Mouse (Mus musculus) limb, embryonic 11.5 days (tissue): ENCODE results near the gene Chst14. TPM values are rescaled to one million over a fixed set of nuclear protein-coding genes. Genes with fewer than 3 reads are reported as not detected.

Experiments used
- ATAC-seq: fragments of 200-750 bp; cut with Nextera tagmentation; 2 replicates; pipeline ENCODE4 v1.8.0; 2017; ENCODE audit warnings: low read depth; ENCODE audit not compliant: insufficient number of reproducible peaks, low FRiP score, low TSS enrichment
- DNase-seq: peaks from one replicate; pipeline ENCODE4 v3.0.0-alpha.2; 2015; ENCODE audit warnings: low spot score
- H3K27ac ChIP-seq: fragments of 300-500 bp; sonication (generic); replicated peaks from 2 replicates; pipeline ENCODE4 v1.5.1; 2014; ENCODE audit warnings: low read depth, mild to moderate bottlenecking, low read length
- H3K27me3 ChIP-seq: fragments of 300-500 bp; sonication (generic); 2 replicates; pipeline ENCODE4 v1.6.1; 2014; ENCODE audit warnings: mild to moderate bottlenecking, low read length, mixed read lengths; ENCODE audit not compliant: control insufficient read depth, insufficient read depth
- H3K36me3 ChIP-seq: fragments of 300-500 bp; sonication (generic); 2 replicates; pipeline ENCODE4 v1.6.1; 2014; ENCODE audit warnings: mild to moderate bottlenecking, low read length, moderate library complexity, mixed read lengths; ENCODE audit not compliant: control insufficient read depth, insufficient read depth
- H3K4me1 ChIP-seq: fragments of 300-500 bp; sonication (generic); 2 replicates; pipeline ENCODE4 v1.6.1; 2014; ENCODE audit warnings: low read length, mixed read lengths; ENCODE audit not compliant: control insufficient read depth, insufficient read depth
- H3K4me2 ChIP-seq: fragments of 300-500 bp; sonication (generic); 2 replicates; pipeline ENCODE4 v1.6.1; 2014; ENCODE audit warnings: low read depth, mild to moderate bottlenecking, moderate library complexity; ENCODE audit not compliant: severe bottlenecking
- H3K4me3 ChIP-seq: fragments of 300-500 bp; sonication (generic); 2 replicates; pipeline ENCODE4 v1.5.1; 2014; ENCODE audit warnings: low read depth, low read length
- H3K9ac ChIP-seq: fragments of 300-500 bp; sonication (generic); 2 replicates; pipeline ENCODE4 v1.6.1; 2014; ENCODE audit warnings: mild to moderate bottlenecking, low read length
- H3K9me3 ChIP-seq: fragments of 300-500 bp; sonication (generic); 2 replicates; pipeline ENCODE4 v1.6.1; 2016; ENCODE audit warnings: low read length; ENCODE audit not compliant: control insufficient read depth
- WGBS: fragments of 180-500 bp; shearing (Covaris S2); extraction: QIAGEN DNeasy Blood & Tissue Kit; methylation state at CpG from one replicate; pipeline ENCODE4 v1.1.7; 2014; 5-methylcytosine and 5-hydroxymethylcytosine counted together
- polyA plus RNA-seq: library from polyadenylated mRNA; unstranded; fragments of >200 nt; fragmentation: Nextera tagmentation; extraction: Ambion mirVana; gene quantifications from 2 replicates; pipeline ENCODE4 v1.2.1, GENCODE M21; 2014

The Chst14 gene
- polyA plus RNA-seq, 1 experiment from 2014 or later, result 34.9 TPM

DNA sequence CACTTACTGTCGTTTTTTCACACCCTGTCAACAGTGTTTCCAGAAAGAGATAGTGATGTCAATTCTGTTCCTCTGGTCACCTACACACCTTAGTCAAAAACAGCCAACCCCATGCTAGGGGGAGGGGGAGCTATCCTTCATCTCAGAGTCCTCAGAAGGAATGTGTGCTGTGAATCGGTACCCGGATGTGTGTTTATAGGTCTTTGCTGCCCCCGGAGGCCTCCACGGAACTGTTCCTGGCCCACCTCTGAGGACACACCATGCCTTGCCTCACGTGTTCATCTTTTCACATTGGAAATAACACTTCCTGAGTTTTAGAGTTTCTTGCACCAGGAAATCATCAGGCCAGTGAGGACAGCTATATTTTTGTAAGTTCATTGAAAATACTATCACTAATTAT is 51.8 kb downstream of the Chst14 start:
- H3K4me2 ChIP-seq, result no peak overlapping the region
- 25% methylated on average over 6 of the region's 6 CpGs for WGBS

More for the DNA sequence above, 51.8 kb downstream of the Chst14 start:
- Histone ChIP-seq H3K4me1 (0 out of 2 replicates have a peak, but pooled peaks cover 4% of the 10 kb centered on the region), H3K36me3 (no peaks in the 10 kb centered on the region), H3K9me3 (no peaks in the 10 kb centered on the region), H3K27ac (no peak overlapping the region), H3K4me3 (no peak overlapping the region), H3K9ac (no peak overlapping the region), H3K27me3 (peaks cover 30% of the 10 kb centered on the region)
- ATAC-seq (no peak), DNase-seq (peak; percentile 60)

Other genes with a start within 250 kb of the Chst14 start
- gene Ankrd63, start 222.5 kb upstream of the Chst14 start, polyA plus RNA-seq, result not detected in 2 replicates
- 0.48 and 0.57 TPM in 2 replicates for gene Plcb2, start 198.1 kb upstream of the Chst14 start, polyA plus RNA-seq
- 26.9 and 28.2 TPM in 2 replicates for gene Inafm2, start 180.7 kb upstream of the Chst14 start, polyA plus RNA-seq
- gene Ccdc9b, start 163.8 kb upstream of the Chst14 start, polyA plus RNA-seq, result 0.04 and 0.26 TPM in 2 replicates
- not detected in 2 replicates for gene Phgr1, start 153.7 kb upstream of the Chst14 start, polyA plus RNA-seq
- 0.05 TPM in 1 of 2 replicates, not detected in the other for gene Disp2, start 146.8 kb upstream of the Chst14 start, polyA plus RNA-seq
- 179 and 186 TPM in 2 replicates for gene Knstrn, start 112.5 kb upstream of the Chst14 start, polyA plus RNA-seq
- gene Ivd, start 64.5 kb upstream of the Chst14 start, polyA plus RNA-seq, result 75.1 and 75.4 TPM in 2 replicates
- 0.84 and 0.91 TPM in 2 replicates for gene Bahd1, start 26.1 kb upstream of the Chst14 start, polyA plus RNA-seq
- 19.8 and 20.7 TPM in 2 replicates for gene Ccdc32, start 102.9 kb downstream of the Chst14 start, polyA plus RNA-seq
- 6.1 and 7.2 TPM in 2 replicates for gene Rpusd2, start 108.3 kb downstream of the Chst14 start, polyA plus RNA-seq
- gene Knl1, start 120.6 kb downstream of the Chst14 start, polyA plus RNA-seq, result 38.4 and 40.4 TPM in 2 replicates
- 80.3 and 81.0 TPM in 2 replicates for gene Rad51, start 186.3 kb downstream of the Chst14 start, polyA plus RNA-seq
- 45.9 and 49.5 TPM in 2 replicates for gene Rmdn3, start 230.5 kb downstream of the Chst14 start, polyA plus RNA-seq
- gene Gchfr, start 241.3 kb downstream of the Chst14 start, polyA plus RNA-seq, result 6.7 and 7.3 TPM in 2 replicates
- gene Gm14137, start 248.0 kb downstream of the Chst14 start, polyA plus RNA-seq, result 0.35 and 0.44 TPM in 2 replicates